Mouse (Mus musculus) hindbrain, embryonic 13.5 days (tissue): ENCODE results near the gene Sun5. TPM values are rescaled to one million over a fixed set of nuclear protein-coding genes. Genes with fewer than 3 reads are reported as not detected.

Source experiments
- ATAC-seq: fragments of 200-750 bp; cut with Nextera tagmentation; 2 replicates; pipeline ENCODE4 v1.8.0; 2017; ENCODE audit warnings: moderate TSS enrichment; ENCODE audit not compliant: low FRiP score
- H3K27ac ChIP-seq: fragments of 300-500 bp; sonication (generic); 2 replicates; pipeline ENCODE4 v1.5.1; 2015; ENCODE audit warnings: inconsistent platforms, mild to moderate bottlenecking, moderate library complexity
- H3K27me3 ChIP-seq: fragments of 300-500 bp; sonication (generic); 2 replicates; pipeline ENCODE4 v1.6.1; 2015; ENCODE audit warnings: mild to moderate bottlenecking, inconsistent platforms
- H3K36me3 ChIP-seq: fragments of 300-500 bp; sonication (generic); 2 replicates; pipeline ENCODE4 v1.6.1; 2015; ENCODE audit warnings: mild to moderate bottlenecking, inconsistent platforms
- H3K4me1 ChIP-seq: fragments of 300-500 bp; sonication (generic); replicated peaks from 2 replicates; pipeline ENCODE4 v1.6.1; 2015; ENCODE audit warnings: inconsistent platforms
- H3K4me2 ChIP-seq: fragments of 300-500 bp; sonication (generic); 2 replicates; pipeline ENCODE4 v1.6.1; 2015; ENCODE audit warnings: inconsistent platforms, mild to moderate bottlenecking, moderate library complexity
- H3K4me3 ChIP-seq: fragments of 300-500 bp; sonication (generic); 2 replicates; pipeline ENCODE4 v1.5.1; 2015; ENCODE audit warnings: mild to moderate bottlenecking, inconsistent platforms
- H3K9ac ChIP-seq: fragments of 300-500 bp; sonication (generic); 2 replicates; pipeline ENCODE4 v1.6.1; 2015; ENCODE audit warnings: mild to moderate bottlenecking, inconsistent platforms
- H3K9me3 ChIP-seq: fragments of 300-500 bp; sonication (generic); 2 replicates; pipeline ENCODE4 v1.6.1; 2016; ENCODE audit warnings: inconsistent platforms
- WGBS: fragments of 180-500 bp; shearing (Covaris S2); methylation state at CpG from one replicate; pipeline ENCODE4 v1.1.7; 2015; 5-methylcytosine and 5-hydroxymethylcytosine counted together
- polyA plus RNA-seq: library from polyadenylated mRNA; unstranded; fragments of >200 nt; fragmentation: Nextera tagmentation; extraction: Ambion mirVana; gene quantifications from 2 replicates; pipeline ENCODE4 v1.2.1, GENCODE M21; 2015

Sun5 gene
- not detected in 2 replicates for polyA plus RNA-seq

DNA sequence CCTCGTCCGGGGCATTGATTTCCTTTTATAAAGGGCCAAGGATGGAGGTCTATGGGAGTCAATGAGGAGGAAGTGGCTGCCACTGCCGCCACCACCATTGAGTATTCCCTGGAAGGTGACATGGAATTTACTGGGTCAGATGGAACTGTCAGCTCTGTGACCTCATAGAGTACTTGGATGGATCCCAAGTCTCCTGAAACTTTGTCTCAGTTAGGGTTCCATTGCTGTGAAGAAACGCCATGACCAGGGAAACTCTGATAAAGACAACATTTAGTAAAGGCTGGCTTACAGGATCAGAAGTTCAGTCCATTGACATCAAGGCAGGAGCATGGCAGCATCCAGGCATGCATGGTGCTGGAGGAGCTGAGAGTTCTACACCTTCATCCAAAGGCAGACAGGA is at the start of gene Sun5:
Gene Sun5 (minus strand): TSS at position 101 of the 400 bp plus-strand sequence.
- H3K9ac ChIP-seq, result no peak within 1 kb of the TSS
- H3K36me3 ChIP-seq, result no peaks in the 10 kb centered on the region
- no peak within 1 kb of the TSS for H3K27ac ChIP-seq
- H3K27me3 ChIP-seq, result no peaks in the 10 kb centered on the region
- no peaks in the 10 kb centered on the region for H3K9me3 ChIP-seq
- no peak within 1 kb of the TSS for H3K4me2 ChIP-seq
- 0 out of 2 replicates have a peak, but pooled peaks cover 3% of the 10 kb centered on the region for H3K4me1 ChIP-seq
- ATAC-seq, result no peak
- no peak within 1 kb of the TSS for H3K4me3 ChIP-seq
- WGBS, result 88% methylated on average over 4 of the region's 4 CpGs

DNA sequence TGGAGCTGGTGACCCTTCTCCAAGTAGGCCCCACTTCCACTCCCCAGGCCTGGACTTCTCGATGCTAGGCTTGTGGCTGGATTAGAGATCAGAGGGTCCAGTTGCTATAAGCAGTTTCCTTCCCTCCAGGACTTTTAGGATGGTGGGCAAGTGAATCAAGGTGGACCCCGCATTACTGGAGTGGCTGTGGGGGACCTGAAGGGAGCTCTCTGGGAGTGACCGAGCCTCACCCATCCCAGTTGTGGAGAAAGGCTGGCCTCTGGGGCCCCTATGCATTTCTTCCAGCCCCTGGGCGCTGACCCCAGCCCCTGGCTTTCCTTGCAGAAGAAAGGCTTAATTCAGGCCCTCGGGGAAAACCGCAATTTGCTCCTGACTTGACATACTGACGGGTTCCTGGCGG is 47.0 kb upstream of the Sun5 start, which contains the start of gene Bpifb3:
Gene Bpifb3 (plus strand): TSS at position 301 of the 400 bp plus-strand sequence.
- H3K4me3 ChIP-seq, result no peak within 1 kb of the TSS
- H3K27me3 ChIP-seq, result no peaks in the 10 kb centered on the region
- ATAC-seq, result no peak
- H3K27ac ChIP-seq, result no peak within 1 kb of the TSS
- no peak within 1 kb of the TSS for H3K9ac ChIP-seq
- WGBS, result 69% methylated on average over 8 of the region's 8 CpGs
- H3K4me1 ChIP-seq, result no peaks in the 10 kb centered on the region
- no peaks in the 10 kb centered on the region for H3K36me3 ChIP-seq
- H3K9me3 ChIP-seq, result no peaks in the 10 kb centered on the region
- H3K4me2 ChIP-seq, result no peak within 1 kb of the TSS

DNA sequence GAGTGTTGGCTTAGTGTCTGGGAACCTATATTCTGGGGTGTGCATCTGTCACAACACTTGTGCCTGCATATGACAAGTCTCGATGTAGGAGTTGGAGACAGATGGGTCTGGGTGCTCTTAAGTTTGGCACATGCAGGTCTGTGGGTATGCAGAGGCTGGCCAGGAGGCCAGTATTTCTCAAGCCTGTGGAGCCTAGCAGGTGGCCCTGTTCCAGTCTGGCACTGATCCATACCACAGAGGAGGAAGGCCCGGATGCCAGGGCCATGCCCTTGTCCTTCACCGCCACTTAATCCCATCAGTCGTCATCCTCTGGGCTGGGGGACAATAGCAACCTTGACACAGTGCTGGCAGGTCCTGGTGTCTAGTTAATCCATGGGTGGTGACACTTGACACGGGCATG is 43.3 kb upstream of the Sun5 start:
- ATAC-seq, result no peak
- H3K9ac ChIP-seq, result no peak overlapping the region
- H3K36me3 ChIP-seq, result no peaks in the 10 kb centered on the region
- H3K27ac ChIP-seq, result no peak overlapping the region
- 64% methylated on average over 5 of the region's 5 CpGs for WGBS
- H3K4me3 ChIP-seq, result no peak overlapping the region
- H3K4me1 ChIP-seq, result no peaks in the 10 kb centered on the region
- H3K4me2 ChIP-seq, result no peak overlapping the region
- H3K9me3 ChIP-seq, result no peaks in the 10 kb centered on the region
- no peaks in the 10 kb centered on the region for H3K27me3 ChIP-seq

DNA sequence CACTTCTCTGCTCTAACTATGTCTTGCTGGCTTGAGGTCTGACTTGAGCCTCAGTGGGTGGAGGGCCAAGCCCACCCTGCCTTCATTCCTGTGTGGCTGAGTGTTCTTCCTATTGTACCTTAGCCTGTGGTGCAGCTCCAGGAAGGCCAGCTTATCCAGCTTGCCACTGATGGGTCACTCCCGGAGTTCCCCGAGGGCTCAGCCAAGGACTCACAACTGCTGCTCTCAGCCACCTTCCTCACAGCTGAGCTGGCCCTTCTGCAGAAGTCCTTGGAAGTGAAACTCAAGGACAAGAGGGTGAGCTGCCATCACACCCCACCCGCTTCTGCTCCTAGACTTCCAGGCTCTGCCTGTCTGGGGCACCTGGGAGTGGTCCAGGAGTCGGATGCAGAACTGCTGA is 35.7 kb upstream of the Sun5 start:
- no peak for ATAC-seq
- H3K36me3 ChIP-seq, result no peaks in the 10 kb centered on the region
- 94% methylated on average over 4 of the region's 4 CpGs for WGBS
- no peak overlapping the region for H3K9ac ChIP-seq
- no peak overlapping the region for H3K4me2 ChIP-seq
- H3K9me3 ChIP-seq, result no peaks in the 10 kb centered on the region
- no peak overlapping the region for H3K27ac ChIP-seq
- H3K4me3 ChIP-seq, result no peak overlapping the region
- H3K4me1 ChIP-seq, result no peaks in the 10 kb centered on the region
- H3K27me3 ChIP-seq, result no peaks in the 10 kb centered on the region

DNA sequence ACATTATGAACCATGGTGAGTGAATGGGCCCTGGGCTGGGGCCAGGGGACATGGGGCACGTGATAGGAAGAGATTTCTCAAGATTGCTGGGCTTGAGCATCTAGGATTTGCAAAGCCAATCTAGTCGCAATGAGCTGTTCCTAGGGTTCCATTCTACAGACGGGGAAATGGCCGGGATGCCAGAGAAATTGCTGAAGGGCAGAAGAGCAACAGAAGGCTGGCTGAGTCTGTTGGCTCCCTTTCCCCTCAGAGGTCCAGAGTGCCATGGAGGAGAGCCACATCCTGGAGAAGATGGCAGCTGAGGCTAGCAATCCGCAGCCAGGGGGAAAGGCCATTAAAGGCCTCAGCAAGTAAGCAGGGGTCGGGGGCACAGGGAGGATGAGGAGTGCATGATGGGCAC is 31.8 kb upstream of the Sun5 start:
- H3K4me2 ChIP-seq, result no peak overlapping the region
- no peaks in the 10 kb centered on the region for H3K27me3 ChIP-seq
- H3K9ac ChIP-seq, result no peak overlapping the region
- no peaks in the 10 kb centered on the region for H3K9me3 ChIP-seq
- no peaks in the 10 kb centered on the region for H3K4me1 ChIP-seq
- no peak overlapping the region for H3K27ac ChIP-seq
- no peak overlapping the region for H3K4me3 ChIP-seq
- WGBS, result 87% methylated on average over 6 of the region's 6 CpGs
- H3K36me3 ChIP-seq, result no peaks in the 10 kb centered on the region
- no peak for ATAC-seq

DNA sequence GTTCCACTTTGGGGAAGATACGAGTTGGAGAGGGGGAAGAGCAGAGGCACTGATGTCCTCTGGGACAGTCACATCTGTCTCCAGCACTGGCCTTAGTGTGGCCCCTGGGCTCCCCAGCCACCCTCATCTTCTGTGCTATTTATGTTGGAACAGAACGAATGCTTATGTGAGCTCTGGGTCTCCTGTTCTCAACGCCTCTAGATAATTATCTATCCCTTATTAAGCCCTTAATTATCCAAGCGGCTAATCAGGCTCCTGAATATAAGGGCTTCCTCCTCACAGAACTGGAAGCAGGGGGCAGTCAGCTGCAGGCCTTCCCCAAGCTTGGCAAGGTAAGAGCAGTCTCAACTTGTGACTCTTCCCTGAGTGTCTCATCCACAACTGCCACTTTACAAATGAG is 29.2 kb upstream of the Sun5 start, which contains the start of gene Bpifb6:
Gene Bpifb6 (plus strand): TSS at position 301 of the 400 bp plus-strand sequence.
- no peak within 1 kb of the TSS for H3K9ac ChIP-seq
- no peak within 1 kb of the TSS for H3K4me3 ChIP-seq
- WGBS, result 85% methylated on average over 4 of the region's 4 CpGs
- no peak for ATAC-seq
- H3K36me3 ChIP-seq, result no peaks in the 10 kb centered on the region
- 0 out of 2 replicates have a peak, but pooled peaks cover under 1% of the 10 kb centered on the region for H3K27me3 ChIP-seq
- H3K27ac ChIP-seq, result no peak within 1 kb of the TSS
- H3K4me1 ChIP-seq, result no peaks in the 10 kb centered on the region
- no peak within 1 kb of the TSS for H3K4me2 ChIP-seq
- no peaks in the 10 kb centered on the region for H3K9me3 ChIP-seq

DNA sequence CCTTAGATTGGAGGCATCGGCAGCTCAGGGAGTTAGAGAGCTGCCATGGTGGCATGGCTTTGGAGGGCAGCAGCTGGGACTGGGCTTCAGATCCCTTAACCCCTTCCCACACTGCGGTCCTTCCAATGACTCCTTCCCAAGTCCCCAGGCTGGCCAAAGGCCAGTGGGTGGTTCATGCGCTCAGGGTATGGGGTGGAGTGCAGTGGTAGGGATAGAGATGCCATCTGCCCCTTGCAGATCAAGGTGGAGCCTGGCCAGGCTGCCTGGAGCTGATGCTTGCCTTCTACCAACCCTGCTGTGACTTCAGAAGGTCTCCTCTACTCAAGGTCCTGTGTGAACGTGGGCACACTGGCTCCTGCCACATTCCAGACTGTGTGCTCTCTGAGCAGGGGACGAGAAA is 28.2 kb upstream of the Sun5 start:
- Histone ChIP-seq H3K27me3 (0 out of 2 replicates have a peak, but pooled peaks cover 3% of the 10 kb centered on the region), H3K27ac (no peak overlapping the region), H3K4me2 (no peak overlapping the region), H3K9me3 (no peaks in the 10 kb centered on the region), H3K4me1 (no peaks in the 10 kb centered on the region), H3K9ac (no peak overlapping the region), H3K36me3 (no peaks in the 10 kb centered on the region), H3K4me3 (no peak overlapping the region)
- 88% methylated on average over 5 of the region's 5 CpGs for WGBS
- no peak for ATAC-seq

DNA sequence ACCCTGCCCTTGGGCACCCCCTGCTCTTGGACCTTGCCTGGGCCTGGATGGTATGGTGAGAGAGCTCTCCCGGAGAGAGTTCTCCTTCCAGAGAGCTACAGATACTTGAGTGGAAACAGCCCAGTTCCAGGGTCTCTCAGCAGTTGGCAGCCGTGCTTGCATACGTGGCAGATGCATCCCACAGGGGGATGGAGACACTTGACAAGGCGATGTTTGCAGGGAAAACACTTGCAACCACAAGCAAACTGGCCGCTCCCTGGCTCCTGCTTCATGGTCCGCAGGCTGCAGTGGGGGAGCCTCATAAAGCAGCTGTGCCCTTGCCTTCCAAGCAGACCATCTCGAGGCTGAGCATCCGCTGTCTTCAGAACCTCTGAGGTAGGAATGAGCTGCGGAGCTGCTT is 3.9 kb upstream of the Sun5 start, which contains the start of gene Bpifb2:
Gene Bpifb2 (plus strand): TSS at position 301 of the 400 bp plus-strand sequence.
- no peak for ATAC-seq
- Histone ChIP-seq H3K9me3 (no peaks in the 10 kb centered on the region), H3K4me1 (0 out of 2 replicates have a peak, but pooled peaks cover 3% of the 10 kb centered on the region), H3K9ac (no peak within 1 kb of the TSS), H3K4me2 (no peak within 1 kb of the TSS), H3K4me3 (no peak within 1 kb of the TSS), H3K36me3 (no peaks in the 10 kb centered on the region), H3K27me3 (no peaks in the 10 kb centered on the region), H3K27ac (no peak within 1 kb of the TSS)
- 68% methylated on average over 9 of the region's 9 CpGs for WGBS

DNA sequence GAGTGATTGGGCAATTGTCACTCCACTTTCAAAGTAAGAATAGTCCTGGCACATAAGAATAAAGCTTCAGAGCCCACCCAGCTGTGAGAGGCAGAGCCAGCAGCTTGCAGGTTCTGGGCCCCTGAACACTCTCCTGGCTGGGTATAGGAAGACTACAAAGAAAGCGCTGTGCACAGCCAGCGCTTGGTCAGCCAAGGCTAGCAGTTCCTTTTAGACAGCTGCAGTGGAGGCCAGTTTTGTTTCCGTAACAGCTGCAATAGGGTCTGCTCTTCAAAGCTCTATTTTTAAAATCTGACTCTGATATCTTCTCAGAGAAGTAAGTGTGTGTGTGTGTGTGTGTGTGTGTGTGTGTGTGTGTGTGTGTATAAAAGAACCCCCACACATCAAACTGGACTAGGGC is 8.9 kb downstream of the Sun5 start:
- ATAC-seq, result no peak
- H3K4me2 ChIP-seq, result no peak overlapping the region
- no peaks in the 10 kb centered on the region for H3K4me1 ChIP-seq
- H3K9ac ChIP-seq, result no peak overlapping the region
- H3K27me3 ChIP-seq, result no peaks in the 10 kb centered on the region
- no peak overlapping the region for H3K4me3 ChIP-seq
- WGBS, result 80% methylated on average over 3 of the region's 3 CpGs
- H3K36me3 ChIP-seq, result no peaks in the 10 kb centered on the region
- H3K9me3 ChIP-seq, result no peaks in the 10 kb centered on the region
- H3K27ac ChIP-seq, result no peak overlapping the region

DNA sequence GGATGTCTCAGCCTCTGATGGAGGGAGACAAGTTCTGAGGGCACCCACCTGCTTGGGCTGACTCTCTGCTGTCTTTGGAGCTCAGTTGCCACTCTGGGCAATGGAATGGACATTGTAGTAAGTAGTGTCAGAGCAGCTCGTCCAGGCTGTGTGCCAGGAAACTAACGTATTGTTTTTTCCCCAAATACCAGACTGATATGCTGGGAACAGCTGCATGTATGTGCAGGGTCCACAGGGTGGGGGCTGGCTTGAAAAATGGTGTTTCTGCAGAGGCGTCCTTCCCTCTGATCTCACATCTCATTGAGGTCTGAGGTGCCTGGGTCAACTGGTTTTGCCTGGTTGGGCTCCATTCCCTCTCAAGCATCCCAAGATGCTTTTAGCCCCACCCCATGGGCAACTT is 10.2 kb downstream of the Sun5 start:
- Histone ChIP-seq H3K27ac (no peak overlapping the region), H3K27me3 (no peaks in the 10 kb centered on the region), H3K4me3 (no peak overlapping the region), H3K4me2 (no peak overlapping the region), H3K9ac (no peak overlapping the region), H3K4me1 (no peaks in the 10 kb centered on the region), H3K9me3 (no peaks in the 10 kb centered on the region), H3K36me3 (no peaks in the 10 kb centered on the region)
- no peak for ATAC-seq
- WGBS, result 76% methylated on average over 3 of the region's 3 CpGs

DNA sequence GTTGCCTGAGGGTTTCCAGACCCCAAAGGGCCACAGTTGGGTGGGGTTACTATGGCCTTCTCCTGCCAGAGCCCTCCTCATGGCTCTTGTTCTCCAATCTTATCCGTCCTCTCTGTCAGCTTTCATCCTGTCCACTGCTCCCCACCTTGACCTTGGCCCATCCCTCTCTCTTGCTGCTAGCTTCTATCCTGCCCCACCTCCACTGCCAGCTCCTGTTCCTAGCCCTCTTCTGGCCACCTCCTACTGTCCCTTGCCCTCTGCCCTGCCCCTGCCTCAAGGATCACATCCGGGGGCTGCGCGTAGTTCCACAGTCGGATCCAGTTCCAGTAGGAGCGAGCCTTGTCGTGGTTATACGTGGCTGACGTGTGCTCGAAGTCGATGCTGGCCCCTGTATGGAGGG is 10.6 kb downstream of the Sun5 start:
- no peak for ATAC-seq
- Histone ChIP-seq H3K27ac (no peak overlapping the region), H3K4me1 (no peaks in the 10 kb centered on the region), H3K9me3 (no peaks in the 10 kb centered on the region), H3K4me2 (no peak overlapping the region), H3K9ac (no peak overlapping the region), H3K27me3 (no peaks in the 10 kb centered on the region), H3K36me3 (no peaks in the 10 kb centered on the region), H3K4me3 (no peak overlapping the region)
- 92% methylated on average over 11 of the region's 11 CpGs for WGBS

DNA sequence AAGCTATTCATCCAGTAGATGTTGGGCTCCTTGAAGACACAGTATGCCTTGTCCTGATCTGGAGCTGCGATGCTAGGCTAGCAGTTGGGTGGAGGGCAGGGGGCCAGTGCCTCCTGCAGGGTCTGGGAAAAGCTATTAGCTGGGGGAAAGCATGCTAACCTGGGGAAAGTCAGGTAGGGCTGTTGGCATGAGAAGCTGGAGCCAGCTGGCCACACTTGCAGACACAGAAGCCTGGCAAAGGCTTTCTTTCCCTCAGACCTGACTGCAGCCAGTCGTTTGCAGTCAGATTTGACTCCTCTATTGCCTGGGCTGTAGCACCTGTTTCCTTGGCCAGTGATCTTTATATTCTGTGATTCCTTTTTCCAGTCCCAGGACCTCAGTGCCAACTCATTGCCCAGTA is 11.3 kb downstream of the Sun5 start:
- H3K36me3 ChIP-seq, result no peaks in the 10 kb centered on the region
- H3K27me3 ChIP-seq, result no peaks in the 10 kb centered on the region
- no peak overlapping the region for H3K4me3 ChIP-seq
- H3K4me1 ChIP-seq, result no peaks in the 10 kb centered on the region
- no peak overlapping the region for H3K9ac ChIP-seq
- no peaks in the 10 kb centered on the region for H3K9me3 ChIP-seq
- WGBS, result 82% methylated on average over 2 of the region's 2 CpGs
- no peak for ATAC-seq
- no peak overlapping the region for H3K27ac ChIP-seq
- H3K4me2 ChIP-seq, result no peak overlapping the region

DNA sequence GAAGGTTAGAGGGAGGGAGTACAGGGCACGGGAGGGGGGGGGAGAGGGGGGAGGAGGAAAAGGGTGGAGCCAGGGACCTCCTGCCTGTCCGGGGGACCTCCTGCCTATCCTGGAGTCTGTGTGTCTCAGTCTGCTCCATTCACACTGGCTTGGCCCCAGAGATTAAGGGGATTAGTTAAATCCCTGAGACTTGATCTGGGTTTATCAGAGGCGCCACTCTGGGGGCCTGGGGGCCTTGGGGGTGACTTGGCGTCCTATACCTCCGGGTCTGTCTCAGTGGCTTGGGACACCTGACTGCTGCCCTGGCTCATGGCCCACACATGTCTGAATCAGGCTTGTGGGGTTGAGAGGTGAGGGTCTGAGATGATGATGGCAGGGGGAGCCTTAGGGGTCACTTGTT is 17.3 kb downstream of the Sun5 start:
- no peaks in the 10 kb centered on the region for H3K27me3 ChIP-seq
- ATAC-seq, result no peak
- H3K4me1 ChIP-seq, result no peaks in the 10 kb centered on the region
- no peak overlapping the region for H3K27ac ChIP-seq
- no peak overlapping the region for H3K4me2 ChIP-seq
- WGBS, result 33% methylated on average over 5 of the region's 5 CpGs
- no peak overlapping the region for H3K9ac ChIP-seq
- H3K9me3 ChIP-seq, result no peaks in the 10 kb centered on the region
- H3K36me3 ChIP-seq, result no peaks in the 10 kb centered on the region
- H3K4me3 ChIP-seq, result no peak overlapping the region
